Mouse (Mus musculus) cerebellum, postnatal 14 days (tissue): ENCODE measurements around the gene Mylk4.

Source experiments
- DNase-seq, 2 experiments: peaks; one replicate each; pipeline ENCODE4 v3.0.0; 2021; ENCODE audit warnings: mixed read lengths in 2 of 2

Gene Mylk4

DNA sequence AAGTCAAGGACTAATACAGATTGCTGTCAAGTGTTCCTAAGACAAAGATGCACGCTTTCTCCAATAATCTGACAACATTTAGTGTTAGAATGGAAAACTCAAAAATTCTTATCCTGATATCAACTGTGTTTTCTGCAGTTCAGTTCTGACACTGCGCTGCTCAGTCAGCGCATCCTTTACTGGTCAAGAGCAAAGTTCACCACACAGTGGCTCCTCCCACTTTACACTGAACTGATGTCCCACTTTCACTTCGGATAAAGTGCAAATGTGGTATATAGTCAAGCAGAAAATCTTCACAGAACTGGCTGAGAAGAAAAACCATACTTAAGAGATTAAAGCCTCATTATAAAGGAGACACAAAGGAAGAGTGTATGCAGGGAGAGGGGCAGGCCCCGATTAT, 11.4 kb upstream of the Mylk4 start:
- no peak for DNase-seq

DNA sequence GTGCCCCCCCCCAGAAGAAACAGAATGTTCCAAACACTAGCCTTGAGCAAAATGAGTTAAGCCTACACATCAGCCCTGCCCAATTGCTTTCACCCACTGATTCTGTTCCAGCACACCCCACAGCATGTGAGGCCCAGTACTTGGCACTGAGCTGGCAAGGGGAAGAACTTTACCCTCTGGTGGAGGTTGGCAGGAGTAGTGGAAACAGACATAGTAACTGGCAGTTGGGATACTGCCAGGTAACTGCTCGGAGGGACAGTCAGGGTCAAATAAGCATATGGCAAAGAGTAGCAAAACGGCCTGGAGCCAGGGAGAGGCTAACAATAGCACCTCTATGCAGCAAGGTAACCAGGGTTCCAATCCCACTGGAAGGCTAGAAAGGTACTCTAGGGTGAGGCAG, 10.9 kb upstream of the Mylk4 start:
- peak in 1 of 2 experiments; percentile 33 for DNase-seq

DNA sequence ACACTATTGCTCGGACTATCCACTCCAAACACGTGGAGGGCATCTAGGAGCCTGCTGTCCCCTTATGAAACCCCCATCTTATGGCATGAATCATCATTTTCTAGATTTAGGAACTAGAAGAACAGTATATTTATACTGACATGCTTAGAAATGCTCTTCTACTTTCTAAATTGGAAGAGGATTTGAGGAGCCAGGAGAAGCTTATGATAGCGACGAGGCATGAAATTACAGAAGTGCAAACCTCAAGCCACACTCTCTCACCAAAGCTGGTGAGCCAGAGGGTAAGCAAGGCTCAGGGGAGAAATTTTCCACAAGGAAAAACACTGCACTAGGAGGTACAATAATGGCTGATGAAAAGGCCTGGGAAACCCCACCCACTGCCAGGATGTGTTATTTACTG, 6.0 kb upstream of the Mylk4 start:
- no peak for DNase-seq

GRCm38 (mm10) chr13:32787584-32787983, 3.8 kb upstream of the Mylk4 start:
- DNase-seq = no peak

GRCm38 (mm10) chr13:32783055-32783454, 699 bp downstream of the Mylk4 start:
- no peak for DNase-seq

- no peak for DNase-seq
These were observed 4.9 kb downstream of the Mylk4 start for GRCm38 (mm10) chr13:32778861-32779260.

GRCm38 (mm10) chr13:32776350-32776749, 7.4 kb downstream of the Mylk4 start:
- DNase-seq = no peak

GRCm38 (mm10) chr13:32775889-32776288, 7.9 kb downstream of the Mylk4 start:
- DNase-seq = no peak

GRCm38 (mm10) chr13:32769960-32770359, 13.8 kb downstream of the Mylk4 start:
- peak; percentile 4 to 6 for DNase-seq

GRCm38 (mm10) chr13:32768104-32768503, 15.7 kb downstream of the Mylk4 start:
- DNase-seq = peak; percentile 50 to 51

GRCm38 (mm10) chr13:32764448-32764847, 19.3 kb downstream of the Mylk4 start:
- DNase-seq = no peak

DNA sequence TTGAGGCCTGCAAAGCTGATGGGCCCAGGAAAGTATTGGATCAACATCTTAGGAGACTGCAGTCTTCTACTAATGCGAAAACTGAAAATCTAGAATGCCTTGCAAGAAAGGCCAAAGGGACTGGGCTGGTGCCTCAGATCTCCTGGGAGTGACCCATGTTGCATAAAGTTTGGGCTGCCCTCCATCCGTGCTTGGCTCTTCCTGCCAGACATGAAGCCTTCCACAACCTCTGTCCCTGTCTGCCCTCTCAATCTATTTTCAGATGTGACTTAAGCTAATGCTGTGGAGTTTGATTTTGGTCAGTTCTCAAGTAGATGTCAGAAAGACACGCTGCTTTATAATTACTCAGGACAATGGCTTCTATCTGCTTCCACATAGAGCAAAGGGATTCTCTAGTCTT, 20.6 kb downstream of the Mylk4 start:
- no peak for DNase-seq

- DNase-seq = no peak
These were observed 23.0 kb downstream of the Mylk4 start for GRCm38 (mm10) chr13:32760795-32761194.

DNA sequence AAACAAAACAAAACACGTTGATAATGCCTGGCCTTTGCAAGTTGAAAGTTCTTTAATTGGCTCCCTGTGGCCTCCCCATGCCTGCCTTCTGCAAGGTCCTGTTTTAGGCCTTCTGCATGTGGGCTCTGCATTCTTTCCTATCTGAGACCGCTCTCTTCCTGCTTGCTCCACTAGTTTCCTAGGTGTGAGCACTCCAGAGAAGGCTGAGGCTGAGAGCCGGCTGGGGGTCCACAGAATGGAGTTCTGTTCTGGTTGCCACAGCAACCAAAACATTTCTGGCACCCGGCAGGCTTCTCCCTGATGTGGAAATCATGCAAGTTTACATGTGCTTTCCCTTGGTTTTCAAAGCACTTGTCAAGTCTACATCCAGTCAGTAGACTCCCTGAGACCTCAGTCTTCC, 24.7 kb downstream of the Mylk4 start:
- DNase-seq = no peak

- no peak for DNase-seq
These were observed 31.6 kb downstream of the Mylk4 start for GRCm38 (mm10) chr13:32752066-32752657.

DNA sequence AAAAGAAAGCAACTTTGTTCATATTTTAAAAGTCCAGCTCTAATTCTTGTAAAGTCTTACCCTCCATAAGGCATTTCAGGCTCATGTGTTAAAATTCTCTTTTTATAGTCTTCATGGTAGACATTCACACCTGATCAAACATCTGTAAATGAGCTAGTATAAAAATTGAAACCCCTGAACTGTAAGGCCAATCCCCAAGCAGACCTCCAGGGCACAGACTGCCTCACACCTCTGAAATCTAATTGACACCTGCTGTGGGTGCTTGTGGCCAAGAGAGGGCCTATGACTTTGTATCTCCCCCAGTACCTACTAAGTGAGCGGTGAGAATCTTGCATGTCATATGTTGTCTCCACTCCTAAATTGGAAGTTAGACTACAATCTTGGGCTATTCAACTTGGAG, 33.2 kb downstream of the Mylk4 start:
- DNase-seq = no peak

GRCm38 (mm10) chr13:32748421-32748820, 35.3 kb downstream of the Mylk4 start:
- DNase-seq = no peak

DNA sequence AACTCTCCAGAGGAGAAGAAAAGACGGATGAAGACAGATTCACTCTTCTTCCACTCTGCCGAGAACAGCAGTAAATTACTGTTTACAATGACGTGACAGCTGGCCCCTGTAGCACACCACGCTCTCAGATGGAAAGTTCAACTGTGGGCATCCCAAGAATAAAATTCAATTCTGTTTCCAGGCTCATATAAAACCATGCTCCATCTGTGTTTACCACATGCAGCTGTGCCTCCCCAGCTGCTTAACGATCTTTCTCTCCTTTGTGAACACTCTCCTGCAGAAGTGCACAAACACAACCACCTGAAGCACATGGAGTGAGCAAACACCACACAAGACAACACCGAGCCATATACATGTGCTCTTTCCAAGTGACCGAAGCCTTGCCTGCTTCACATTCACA, 42.6 kb downstream of the Mylk4 start:
- no peak for DNase-seq

DNA sequence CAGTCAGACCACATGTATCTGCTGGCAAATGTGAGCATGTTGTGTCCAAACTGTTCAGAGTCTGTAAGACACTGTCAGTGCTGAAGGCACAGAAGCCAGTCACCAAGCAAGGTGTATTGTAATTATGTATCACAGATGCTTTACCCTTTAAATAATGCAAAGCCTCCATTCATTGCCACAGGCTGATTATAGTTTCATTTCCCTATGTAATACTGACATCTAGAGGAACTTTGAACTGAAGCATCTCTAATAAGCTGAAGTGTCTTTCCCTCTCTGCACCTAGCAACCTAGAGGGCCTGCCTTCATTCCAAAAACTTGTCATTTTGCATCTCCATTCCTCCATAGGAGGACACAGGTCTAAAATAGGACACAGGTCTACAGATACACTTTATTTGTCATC, 52.5 kb downstream of the Mylk4 start:
- peak in 1 of 2 experiments; percentile 3 for DNase-seq

DNA sequence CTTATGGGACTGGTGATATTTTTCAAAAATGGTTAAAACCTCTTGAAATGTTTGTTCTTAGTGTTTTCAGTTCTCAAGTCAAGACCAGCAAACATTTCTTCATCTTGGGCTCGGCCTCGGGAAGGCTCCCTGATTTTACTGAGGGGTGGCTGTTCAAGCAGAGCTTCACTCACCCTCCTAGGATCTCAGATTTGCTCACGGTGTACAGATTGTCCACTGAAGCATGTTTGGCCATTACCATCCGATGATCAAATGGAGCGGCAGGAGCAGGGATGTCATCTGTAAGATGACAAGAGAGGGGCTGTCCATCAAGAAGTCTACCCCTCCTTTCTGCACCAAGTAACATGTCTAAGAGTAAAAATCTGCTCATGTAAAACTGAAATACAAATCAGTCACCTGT, 59.1 kb downstream of the Mylk4 start:
- no peak for DNase-seq

DNA sequence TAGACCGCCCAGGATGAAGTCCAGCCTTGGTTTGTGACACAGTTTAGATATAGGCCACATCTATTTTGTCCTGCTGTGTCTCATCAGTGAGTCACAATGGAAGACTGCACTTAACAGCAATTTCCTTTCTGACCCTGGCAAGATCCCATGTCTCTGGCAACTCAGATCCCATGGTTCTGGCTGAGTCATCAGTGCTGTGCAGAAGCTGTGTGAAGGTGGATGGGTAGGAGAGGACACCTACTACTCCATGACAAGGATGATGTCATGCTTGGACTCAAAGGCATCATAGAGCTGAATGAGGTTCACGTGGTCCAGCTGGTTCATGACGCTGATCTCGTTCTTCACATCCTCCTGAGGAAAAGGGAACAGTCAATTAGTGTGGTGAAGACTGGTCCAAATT, 62.0 kb downstream of the Mylk4 start:
- no peak for DNase-seq

GRCm38 (mm10) chr13:32719284-32719683, 64.5 kb downstream of the Mylk4 start:
- DNase-seq = no peak

GRCm38 (mm10) chr13:32717709-32718108, 66.0 kb downstream of the Mylk4 start:
- DNase-seq = no peak

- no peak for DNase-seq
These were observed 71.2 kb downstream of the Mylk4 start for GRCm38 (mm10) chr13:32712568-32712967.

DNA sequence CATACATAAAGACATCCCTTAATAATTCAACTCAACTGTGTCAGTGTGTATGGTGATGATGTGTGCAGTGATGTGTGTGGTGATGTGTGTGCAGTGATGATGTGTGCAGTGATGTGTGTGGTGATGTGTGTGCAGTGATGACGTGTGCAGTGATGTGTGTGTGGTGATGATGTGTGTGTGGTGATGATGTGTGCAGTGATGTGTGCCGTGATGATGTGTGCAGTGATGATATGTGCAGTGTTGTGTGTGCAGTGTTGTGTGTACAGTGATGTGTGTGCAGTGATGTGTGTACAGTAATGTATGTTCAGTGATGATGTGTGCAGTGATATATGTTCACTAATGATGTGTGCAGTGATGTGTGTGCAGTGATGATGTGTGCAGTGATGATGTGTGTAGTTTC, 75.9 kb downstream of the Mylk4 start:
- no peak for DNase-seq
